Mouse (Mus musculus) layer of hippocampus, adult 6 months (tissue): ENCODE measurements around the gene Slc16a7. TPM values are rescaled to one million over a fixed set of nuclear protein-coding genes. Genes with fewer than 3 reads are reported as not detected.

Experiments used
- long read RNA-seq, 2 experiments: library from polyadenylated mRNA; unstranded; transcript quantifications; one replicate each; pipeline ENCODE4 v2.0.0; 2019 to 2020
- polyA plus RNA-seq: library from polyadenylated mRNA; unstranded; fragments of <200 nt; fragmentation: Nextera tagmentation; gene quantifications from 2 replicates; pipeline ENCODE4 v1.2.3, GENCODE M21; 2021

The Slc16a7 gene
- 6.5 and 7.5 TPM in 2 replicates for polyA plus RNA-seq
- long read RNA-seq, experiment 1, partial matches to known transcripts = 0 of 22 reads
- long read RNA-seq, experiment 1, other reads (novel, unspliced or antisense) = 22 of 22 reads
- long read RNA-seq, experiment 2, partial matches to known transcripts = 0 of 37 reads
- long read RNA-seq, experiment 2, other reads (novel, unspliced or antisense) = 36 of 37 reads

DNA sequence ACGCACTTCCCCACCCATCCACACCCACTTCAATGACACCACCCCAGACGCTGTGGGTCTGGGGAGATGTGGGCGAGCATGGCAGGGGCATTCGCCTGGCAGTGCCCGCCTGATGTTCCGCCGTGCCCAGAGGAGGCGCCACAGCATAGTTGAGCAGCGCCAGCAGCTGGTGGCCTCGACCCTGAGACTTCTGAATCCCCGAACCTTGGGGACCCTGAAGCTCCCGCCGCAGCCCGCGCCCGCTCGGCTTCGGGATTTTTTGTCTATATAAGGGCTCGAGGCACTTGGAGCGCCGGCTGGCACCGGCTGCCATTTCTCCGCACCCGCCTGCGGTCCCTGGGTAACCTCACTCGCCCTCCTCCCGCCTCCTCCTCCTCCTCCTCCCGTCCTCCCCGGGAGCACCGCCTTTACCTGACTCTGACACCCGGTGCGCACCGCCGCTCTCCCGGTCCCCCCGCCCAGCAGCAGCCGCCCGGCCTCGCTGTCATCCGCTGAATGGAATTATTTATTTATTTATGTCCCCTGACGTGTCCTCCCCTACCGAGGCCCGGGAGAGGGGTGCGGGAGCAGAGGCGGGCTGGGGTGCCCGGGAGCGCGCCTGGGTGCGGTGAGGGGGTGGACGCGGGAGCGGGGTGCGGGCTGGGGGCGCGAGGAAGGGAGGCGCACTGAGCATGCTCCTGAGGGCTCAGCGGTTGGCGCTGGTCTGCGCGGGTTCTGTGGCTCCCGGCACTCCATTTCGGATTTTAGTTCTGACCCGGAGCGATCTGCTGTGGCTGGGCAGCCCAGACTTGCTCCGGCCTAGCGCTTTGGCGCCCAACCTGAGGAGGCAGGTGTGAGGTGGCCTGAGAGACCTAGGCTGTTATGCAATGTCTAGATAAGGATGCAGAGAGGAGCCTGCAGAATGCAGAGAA lies at the start of gene Slc16a7:
Gene Slc16a7, minus strand, starts transcription at position 590 of the 911 bp plus-strand sequence.

